Mouse (Mus musculus) stomach, embryonic 15.5 days (tissue): ENCODE data around the gene Zp1. TPM values are rescaled to one million over a fixed set of nuclear protein-coding genes. Genes with fewer than 3 reads are reported as not detected.

Experiments
- ATAC-seq: fragments of 200-750 bp; cut with Nextera tagmentation; 2 replicates; pipeline ENCODE4 v1.8.0; 2017; ENCODE audit warnings: low read depth, moderate number of reproducible peaks, moderate TSS enrichment; ENCODE audit not compliant: insufficient read depth, low FRiP score
- H3K27ac ChIP-seq: fragments of 300-500 bp; sonication (generic); 2 replicates; pipeline ENCODE4 v1.5.1; 2015; ENCODE audit warnings: mild to moderate bottlenecking, inconsistent platforms
- H3K27me3 ChIP-seq: fragments of 300-500 bp; sonication (generic); replicated peaks from 2 replicates; pipeline ENCODE4 v1.6.1; 2015; ENCODE audit warnings: inconsistent platforms
- H3K36me3 ChIP-seq: fragments of 300-500 bp; sonication (generic); 2 replicates; pipeline ENCODE4 v1.6.1; 2015; ENCODE audit warnings: inconsistent platforms
- H3K4me1 ChIP-seq: fragments of 300-500 bp; sonication (generic); 2 replicates; pipeline ENCODE4 v1.6.1; 2015; ENCODE audit warnings: inconsistent platforms
- H3K4me2 ChIP-seq: fragments of 300-500 bp; sonication (generic); 2 replicates; pipeline ENCODE4 v1.6.1; 2015; ENCODE audit warnings: mild to moderate bottlenecking, inconsistent platforms
- H3K4me3 ChIP-seq: fragments of 300-500 bp; sonication (generic); replicated peaks from 2 replicates; pipeline ENCODE4 v1.5.1; 2015; ENCODE audit warnings: inconsistent platforms
- H3K9ac ChIP-seq: fragments of 300-500 bp; sonication (generic); 2 replicates; pipeline ENCODE4 v1.6.1; 2015; ENCODE audit warnings: inconsistent platforms
- H3K9me3 ChIP-seq: fragments of 300-500 bp; sonication (generic); 2 replicates; pipeline ENCODE4 v1.6.1; 2016; ENCODE audit warnings: inconsistent platforms
- WGBS: fragments of 180-500 bp; shearing (Covaris S2); methylation state at CpG from one replicate; pipeline ENCODE4 v1.1.7; 2015; 5-methylcytosine and 5-hydroxymethylcytosine counted together
- polyA plus RNA-seq: library from polyadenylated mRNA; unstranded; fragments of >200 nt; fragmentation: Nextera tagmentation; extraction: Ambion mirVana; gene quantifications from 2 replicates; pipeline ENCODE4 v1.2.1, GENCODE M21; 2015

Gene Zp1
- polyA plus RNA-seq = not detected in 2 replicates

DNA sequence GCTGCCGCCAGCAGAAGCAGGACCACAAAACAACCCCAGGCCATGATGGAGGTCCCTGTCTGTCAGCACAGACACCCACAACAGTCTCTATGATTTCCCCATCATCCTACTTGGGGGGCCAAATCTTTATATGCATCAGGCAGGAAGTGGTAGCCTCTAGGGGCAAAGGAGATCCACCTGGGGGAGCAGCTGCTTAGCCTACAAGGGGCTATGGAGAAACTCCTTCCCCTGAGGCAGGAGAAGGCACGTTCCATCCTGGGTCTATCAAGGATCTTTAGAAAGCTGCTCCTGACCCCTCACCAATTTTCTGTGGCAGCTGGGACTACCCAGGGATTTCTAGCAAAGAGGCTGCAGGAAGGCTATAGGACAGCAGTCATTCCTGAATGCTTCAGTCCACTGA, at the start of gene Zp1:
Gene Zp1 (minus strand): TSS at position 101 of the 400 bp plus-strand sequence.
- Histone ChIP-seq H3K9ac (no peak within 1 kb of the TSS), H3K27ac (no peak within 1 kb of the TSS), H3K4me1 (no peaks in the 10 kb centered on the region; the same call in 1 of the 2 replicates), H3K4me3 (no peak within 1 kb of the TSS), H3K4me2 (no peak within 1 kb of the TSS), H3K36me3 (no peaks in the 10 kb centered on the region), H3K27me3 (no peaks in the 10 kb centered on the region; the same call in 1 of the 2 replicates), H3K9me3 (no peaks in the 10 kb centered on the region)
- WGBS = 65% methylated on average over 2 of the region's 2 CpGs
- ATAC-seq = no peak

DNA sequence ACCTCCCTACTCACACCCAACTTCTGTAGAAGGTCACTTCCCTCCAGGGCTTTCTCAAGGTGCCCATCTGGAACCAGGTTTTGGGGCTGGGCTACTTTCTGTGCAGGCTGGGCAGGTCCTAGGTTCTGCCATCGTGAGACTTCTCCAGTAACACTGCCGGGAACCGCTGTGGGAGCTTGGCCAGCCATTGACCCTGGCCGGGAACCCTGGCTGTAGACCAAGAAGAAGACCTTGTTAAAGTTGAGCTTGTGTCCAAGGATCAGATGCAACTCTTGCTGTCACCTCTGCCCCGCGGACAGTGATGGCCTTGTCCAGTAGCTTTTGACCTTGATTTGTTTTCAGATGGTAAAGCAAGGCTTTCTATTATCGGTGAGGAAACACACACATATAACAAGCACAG, 48.1 kb upstream of the Zp1 start:
- H3K36me3 ChIP-seq = no peaks in the 10 kb centered on the region
- no peak overlapping the region for H3K27ac ChIP-seq
- H3K9me3 ChIP-seq = no peaks in the 10 kb centered on the region
- no peaks in the 10 kb centered on the region for H3K27me3 ChIP-seq
- no peak overlapping the region for H3K9ac ChIP-seq
- H3K4me2 ChIP-seq = no peak overlapping the region
- peaks cover 8% of the 10 kb centered on the region; the same call in 1 of the 2 replicates for H3K4me1 ChIP-seq
- 83% methylated on average over 7 of the region's 7 CpGs for WGBS
- no peak overlapping the region for H3K4me3 ChIP-seq
- ATAC-seq = no peak

DNA sequence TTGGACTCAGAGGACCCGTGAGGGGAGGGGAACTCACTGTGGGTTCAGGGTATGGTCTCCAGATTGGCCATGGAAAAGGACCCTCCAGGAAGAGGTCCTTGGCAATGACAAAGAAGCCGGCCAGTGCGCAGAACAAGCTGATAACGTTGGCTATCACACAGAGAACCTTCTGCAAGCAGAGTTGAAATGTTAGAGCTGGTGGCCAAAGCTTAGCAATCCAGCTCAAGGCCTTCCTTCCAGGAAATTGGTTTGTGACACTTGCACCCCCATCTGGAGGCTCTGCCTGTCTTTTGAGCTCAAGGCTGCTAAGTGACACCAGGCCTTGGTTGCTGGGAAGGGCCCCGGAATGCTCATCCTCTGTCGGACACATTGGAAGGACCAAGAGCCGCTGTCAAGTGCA, 45.3 kb upstream of the Zp1 start:
- Histone ChIP-seq H3K27ac (no peak overlapping the region), H3K9me3 (no peaks in the 10 kb centered on the region), H3K4me2 (no peak overlapping the region), H3K27me3 (no peaks in the 10 kb centered on the region), H3K36me3 (no peaks in the 10 kb centered on the region), H3K9ac (no peak overlapping the region), H3K4me3 (no peak overlapping the region), H3K4me1 (no peaks in the 10 kb centered on the region)
- WGBS = 88% methylated on average over 7 of the region's 7 CpGs
- no peak for ATAC-seq

- H3K4me3 ChIP-seq = no peak overlapping the region
- no peak for ATAC-seq
- no peak overlapping the region for H3K9ac ChIP-seq
- H3K36me3 ChIP-seq = no peaks in the 10 kb centered on the region
- no peak overlapping the region for H3K4me2 ChIP-seq
- no peaks in the 10 kb centered on the region for H3K4me1 ChIP-seq
- 38% methylated on average over 12 of the region's 12 CpGs for WGBS
- H3K9me3 ChIP-seq = no peaks in the 10 kb centered on the region
- no peak overlapping the region for H3K27ac ChIP-seq
- peaks cover 4% of the 10 kb centered on the region; the same call in 1 of the 2 replicates for H3K27me3 ChIP-seq
Observed at GRCm38 (mm10) chr19:10959978-10960346, 39.5 kb upstream of the Zp1 start.

DNA sequence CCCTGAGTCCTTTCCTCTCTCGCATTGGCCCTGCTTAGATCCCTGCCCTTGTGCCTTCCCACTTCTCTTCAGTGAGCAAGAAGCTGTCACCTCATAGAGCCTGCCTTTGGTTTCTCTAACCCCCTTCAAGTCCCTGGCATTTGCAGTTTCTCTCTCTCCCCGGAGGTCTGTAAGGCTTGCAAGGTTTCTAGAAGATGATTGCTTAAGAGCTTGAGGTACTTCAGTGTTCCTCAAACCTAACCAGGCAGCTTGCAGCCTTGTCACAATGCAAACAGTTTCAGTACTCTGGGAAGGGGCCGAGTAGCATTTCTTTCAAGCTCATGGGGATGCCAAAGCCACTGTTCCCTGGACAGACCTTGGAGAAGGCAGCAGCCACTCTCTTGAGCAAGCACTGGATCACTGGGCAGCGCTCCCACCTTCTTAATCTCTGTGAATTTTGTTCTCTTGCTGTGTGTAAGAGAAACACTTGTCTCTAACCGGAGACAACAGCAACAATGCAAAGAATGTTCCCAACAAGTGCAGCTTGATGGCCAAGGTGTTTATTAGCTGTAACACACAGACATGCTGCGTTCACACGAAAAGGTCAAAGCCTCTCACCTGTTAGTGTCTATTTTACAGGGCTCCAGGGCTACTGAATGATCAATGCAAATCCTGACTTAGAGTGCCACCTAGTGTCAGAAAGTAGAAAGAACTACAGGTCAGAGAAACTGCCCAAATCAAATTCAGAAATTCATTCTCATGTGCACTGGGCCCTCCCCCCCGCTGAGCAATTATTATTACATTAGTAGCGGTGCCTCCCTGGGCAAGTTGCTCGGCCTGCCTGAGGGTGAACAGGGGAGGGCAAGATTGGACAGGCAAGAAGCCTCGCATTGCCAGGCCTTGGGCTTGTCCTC, 38.9 kb upstream of the Zp1 start:
- no peak overlapping the region for H3K4me3 ChIP-seq
- no peaks in the 10 kb centered on the region for H3K4me1 ChIP-seq
- peaks cover 4% of the 10 kb centered on the region; the same call in 1 of the 2 replicates for H3K27me3 ChIP-seq
- H3K4me2 ChIP-seq = no peak overlapping the region
- no peaks in the 10 kb centered on the region for H3K9me3 ChIP-seq
- WGBS = 25% methylated on average over 11 of the region's 11 CpGs
- H3K36me3 ChIP-seq = no peaks in the 10 kb centered on the region
- no peak overlapping the region for H3K27ac ChIP-seq
- no peak overlapping the region for H3K9ac ChIP-seq
- ATAC-seq = peak; percentile 64

GRCm38 (mm10) chr19:10952021-10952939, 31.8 kb upstream of the Zp1 start:
- WGBS = 39% methylated on average over 11 of the region's 11 CpGs
- H3K4me3 ChIP-seq = no peak overlapping the region
- peak overlapping the region; percentile 23 for H3K4me2 ChIP-seq
- H3K4me1 ChIP-seq = peaks cover 29% of the 10 kb centered on the region
- H3K27me3 ChIP-seq = peaks cover 2% of the 10 kb centered on the region; the same call in 1 of the 2 replicates
- H3K27ac ChIP-seq = peak overlapping the region; percentile 93
- H3K9ac ChIP-seq = no peak overlapping the region
- H3K9me3 ChIP-seq = no peaks in the 10 kb centered on the region
- no peaks in the 10 kb centered on the region for H3K36me3 ChIP-seq
- ATAC-seq = peak; percentile 52

DNA sequence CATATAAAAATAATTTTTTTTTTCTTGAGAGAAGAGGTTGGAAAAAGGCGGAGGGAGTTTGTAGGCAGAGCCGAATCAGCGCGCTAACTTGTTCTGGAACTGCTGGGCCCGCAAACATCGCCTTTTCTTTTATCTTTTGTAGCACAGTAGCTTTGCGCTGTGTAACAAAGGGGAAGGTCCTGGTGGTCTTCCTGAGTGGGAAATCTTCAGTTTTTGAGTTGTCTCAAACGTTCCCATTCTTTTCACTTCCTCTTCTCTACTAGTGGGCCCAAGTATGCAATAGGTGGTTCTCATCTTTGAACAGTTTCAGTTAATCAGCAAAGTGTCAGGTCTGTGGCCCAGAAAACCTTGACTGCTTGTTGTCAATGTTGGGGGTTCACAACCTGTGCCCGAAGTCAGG, 29.1 kb upstream of the Zp1 start:
- Histone ChIP-seq H3K27me3 (no peaks in the 10 kb centered on the region), H3K36me3 (peaks cover 7% of the 10 kb centered on the region), H3K4me1 (peaks cover 40% of the 10 kb centered on the region), H3K9me3 (no peaks in the 10 kb centered on the region), H3K9ac (no peak overlapping the region), H3K27ac (peak overlapping the region; percentile 55; the same call in 1 of the 2 replicates), H3K4me3 (peak overlapping the region; percentile 76), H3K4me2 (peak overlapping the region; percentile 57)
- ATAC-seq = no peak
- 30% methylated on average over 9 of the region's 9 CpGs for WGBS

DNA sequence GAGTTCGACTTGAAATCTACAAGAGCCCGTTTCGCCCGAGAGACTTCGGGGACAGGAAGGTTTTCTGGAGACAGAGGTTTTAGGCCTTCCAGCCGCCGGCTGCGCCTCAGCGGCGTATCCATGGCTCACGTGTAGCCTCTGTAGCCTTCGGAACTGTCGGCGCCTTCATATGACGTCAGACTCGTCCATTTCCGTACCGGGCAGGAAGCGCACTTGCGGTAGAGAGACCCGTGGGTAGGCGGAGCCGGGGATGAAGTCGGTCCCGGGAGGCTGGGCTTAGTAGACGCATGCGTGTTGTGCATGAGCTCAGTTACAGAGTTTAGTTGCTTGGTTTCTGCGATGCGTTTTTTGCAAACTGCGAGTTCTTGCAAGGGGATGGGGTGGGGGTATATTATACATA, 28.7 kb upstream of the Zp1 start, which contains the start of gene Ccdc86:
Gene Ccdc86 (minus strand): TSS at position 155 of the 400 bp plus-strand sequence.
- Histone ChIP-seq H3K9ac (peak within 1 kb of the TSS; percentile 89), H3K27ac (peak within 1 kb of the TSS; percentile 55; the same call in 1 of the 2 replicates), H3K4me1 (peaks cover 40% of the 10 kb centered on the region), H3K4me3 (peak within 1 kb of the TSS; percentile 76), H3K27me3 (no peaks in the 10 kb centered on the region), H3K9me3 (no peaks in the 10 kb centered on the region), H3K36me3 (peaks cover 12% of the 10 kb centered on the region), H3K4me2 (peak within 1 kb of the TSS; percentile 95)
- ATAC-seq = peak; percentile 94
- under 1% methylated on average over 30 of the region's 30 CpGs for WGBS

- no peaks in the 10 kb centered on the region for H3K9me3 ChIP-seq
- WGBS = under 1% methylated on average over 20 of the region's 20 CpGs
- peaks cover 17% of the 10 kb centered on the region for H3K36me3 ChIP-seq
- peak overlapping the region; percentile 76 for H3K4me3 ChIP-seq
- H3K27ac ChIP-seq = no peak overlapping the region
- H3K27me3 ChIP-seq = no peaks in the 10 kb centered on the region
- H3K4me2 ChIP-seq = peak overlapping the region; percentile 95
- peak overlapping the region; percentile 89 for H3K9ac ChIP-seq
- ATAC-seq = no peak
- peaks cover 40% of the 10 kb centered on the region for H3K4me1 ChIP-seq
Observed at GRCm38 (mm10) chr19:10948416-10948815, 28.0 kb upstream of the Zp1 start.

- peak overlapping the region; percentile 89; the same call in 1 of the 2 replicates for H3K9ac ChIP-seq
- peaks cover 36% of the 10 kb centered on the region for H3K4me1 ChIP-seq
- peak overlapping the region; percentile 95 for H3K4me2 ChIP-seq
- H3K36me3 ChIP-seq = peaks cover 29% of the 10 kb centered on the region
- ATAC-seq = no peak
- no peak overlapping the region for H3K27ac ChIP-seq
- H3K4me3 ChIP-seq = peak overlapping the region; percentile 76
- no peaks in the 10 kb centered on the region for H3K9me3 ChIP-seq
- 86% methylated on average over 5 of the region's 5 CpGs for WGBS
- H3K27me3 ChIP-seq = no peaks in the 10 kb centered on the region
Observed at GRCm38 (mm10) chr19:10947219-10947618, 26.8 kb upstream of the Zp1 start.

GRCm38 (mm10) chr19:10946506-10946905, 26.1 kb upstream of the Zp1 start:
- Histone ChIP-seq H3K4me2 (peak overlapping the region; percentile 95), H3K36me3 (peaks cover 30% of the 10 kb centered on the region), H3K9me3 (no peaks in the 10 kb centered on the region), H3K9ac (no peak overlapping the region), H3K4me1 (peaks cover 29% of the 10 kb centered on the region), H3K4me3 (peak overlapping the region; percentile 76; the same call in 1 of the 2 replicates), H3K27me3 (no peaks in the 10 kb centered on the region), H3K27ac (no peak overlapping the region)
- no peak for ATAC-seq
- WGBS = 77% methylated on average over 3 of the region's 3 CpGs
